Mouse (Mus musculus) spleen, postnatal 0 days (tissue): ENCODE data around the gene Oaz3. TPM values are rescaled to one million over a fixed set of nuclear protein-coding genes. Genes with fewer than 3 reads are reported as not detected.

Experiments
- polyA plus RNA-seq: library from polyadenylated mRNA; unstranded; fragments of >200 nt; fragmentation: Nextera tagmentation; extraction: Ambion mirVana; gene quantifications from 2 replicates; pipeline ENCODE4 v1.2.1, GENCODE M21; 2015

Gene Oaz3
- polyA plus RNA-seq: 0.31 and 0.35 TPM in 2 replicates

GRCm38 (mm10) chr3:94443597-94443964 lies at the start of gene Oaz3:
TSS of gene Oaz3 (minus strand) at chr3:94443915.

GRCm38 (mm10) chr3:94480291-94480884 lies 36.7 kb upstream of the Oaz3 start, which contains the start of gene Riiad1:
TSS of gene Riiad1 (minus strand) at chr3:94480341.

DNA sequence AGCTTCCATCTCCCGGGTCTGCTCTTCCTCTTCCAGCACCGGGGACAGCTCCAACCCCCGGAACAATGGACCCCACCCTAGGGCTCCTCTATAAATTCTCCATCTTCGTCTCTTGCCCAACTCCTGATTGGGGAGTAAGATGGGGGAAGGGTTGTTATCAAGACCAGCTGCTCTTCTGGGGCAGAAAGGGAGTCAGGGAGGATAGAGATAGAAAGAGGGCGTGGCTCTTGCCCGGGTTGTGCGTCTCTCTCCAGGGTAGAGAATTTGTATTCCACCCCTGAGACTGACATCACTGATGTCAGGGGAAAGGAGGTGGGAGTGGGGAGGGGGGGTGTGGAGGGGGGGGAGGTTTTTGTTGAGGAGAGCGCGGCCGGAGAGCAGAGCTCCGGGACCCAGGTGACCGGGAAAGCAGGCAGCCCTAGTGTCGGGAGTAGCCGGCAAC lies 34.3 kb upstream of the Oaz3 start, which contains the start of gene Celf3:
TSS of gene Celf3 (plus strand) at position 315 of the 442 bp plus-strand sequence.

DNA sequence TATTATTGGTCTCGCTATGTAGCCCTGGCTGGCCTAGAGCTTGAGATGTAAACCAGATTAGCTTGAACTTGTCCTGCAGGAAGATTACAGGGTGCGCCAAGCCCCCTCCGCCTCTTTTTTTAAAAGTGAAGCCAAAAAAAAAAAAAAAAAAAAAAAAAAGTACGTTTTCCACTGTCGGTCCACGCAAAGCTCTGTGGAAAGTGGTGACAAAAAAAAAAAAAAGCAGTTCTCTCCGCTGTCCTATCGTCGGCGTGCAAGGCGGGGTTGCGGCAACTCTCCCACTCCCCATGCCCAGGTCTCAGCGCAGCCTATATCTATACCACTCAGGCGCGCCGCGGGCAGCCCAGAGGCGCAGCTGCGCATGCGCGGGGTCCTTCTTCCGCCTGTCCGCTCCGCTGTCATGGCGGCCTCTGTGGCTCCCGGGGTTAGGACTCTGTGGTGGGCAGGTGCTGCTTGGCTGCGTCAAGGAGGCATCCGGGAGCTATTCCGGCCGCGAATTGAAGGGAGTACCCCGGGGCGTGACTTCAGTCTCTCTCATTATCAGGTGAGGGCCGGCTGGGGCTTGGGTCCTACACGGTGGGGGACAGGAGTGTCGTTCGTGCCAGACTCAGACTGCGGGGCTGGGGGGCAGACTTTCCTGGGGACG lies 641 bp downstream of the Oaz3 start, which contains the start of gene Mrpl9:
TSS of gene Mrpl9 (plus strand) at position 368 of the 646 bp plus-strand sequence.

GRCm38 (mm10) chr3:94413031-94413679 lies 30.6 kb downstream of the Oaz3 start, which contains the start of gene Tdrkh:
TSS of gene Tdrkh (plus strand) at chr3:94413273.

DNA sequence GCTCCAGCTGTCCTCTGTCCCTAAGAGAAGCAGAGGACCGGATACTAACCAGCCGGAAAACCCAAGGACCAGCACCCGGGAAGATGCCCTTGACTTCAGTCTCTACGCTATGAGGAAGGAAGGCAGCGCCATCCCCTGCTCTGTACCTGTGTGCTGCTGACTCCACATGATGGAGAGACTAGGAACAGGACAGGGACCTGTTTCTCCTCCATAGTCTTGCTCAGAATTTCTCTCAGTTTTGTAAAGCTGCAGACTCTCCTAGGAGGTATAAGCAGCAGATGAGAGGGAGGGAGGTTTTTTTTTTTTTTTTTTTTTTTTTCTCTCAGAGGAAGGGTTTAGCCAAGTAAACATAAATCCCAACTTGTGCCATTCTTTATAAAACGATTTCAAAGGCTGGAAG lies 45.5 kb downstream of the Oaz3 start, which contains the start of gene Lingo4:
TSS of gene Lingo4 (plus strand) at position 301 of the 400 bp plus-strand sequence.

Other genes starting within 250 kb of the Oaz3 start
- not detected in 2 replicates for gene Gm5286, start 247.2 kb downstream of the Oaz3 start, polyA plus RNA-seq
- not detected in 2 replicates for gene Gm4778, start 179.9 kb downstream of the Oaz3 start, polyA plus RNA-seq
- gene Them4, start 133.8 kb downstream of the Oaz3 start, polyA plus RNA-seq: 3.1 TPM in 2 replicates
- not detected in 2 replicates for gene Them5, start 101.8 kb downstream of the Oaz3 start, polyA plus RNA-seq
- 0.08 and 0.52 TPM in 2 replicates for gene C2cd4d, start 81.5 kb downstream of the Oaz3 start, polyA plus RNA-seq
- gene Rorc, start 71.1 kb downstream of the Oaz3 start, polyA plus RNA-seq: 0.61 and 0.90 TPM in 2 replicates
- 0.37 and 0.92 TPM in 2 replicates for gene Lingo4, start 45.4 kb downstream of the Oaz3 start, polyA plus RNA-seq
- 3.7 and 4.8 TPM in 2 replicates for gene Tdrkh, start 30.6 kb downstream of the Oaz3 start, polyA plus RNA-seq
- 42.2 and 42.7 TPM in 2 replicates for gene Mrpl9, start 597 bp downstream of the Oaz3 start, polyA plus RNA-seq
- gene Celf3, start 34.4 kb upstream of the Oaz3 start, polyA plus RNA-seq: 0.98 and 1.0 TPM in 2 replicates
- 0.40 and 1.5 TPM in 2 replicates for gene Riiad1, start 36.4 kb upstream of the Oaz3 start, polyA plus RNA-seq
- gene Snx27, start 138.8 kb upstream of the Oaz3 start, polyA plus RNA-seq: 17.0 and 19.4 TPM in 2 replicates
- not detected in 2 replicates for gene Gm10972, start 199.2 kb upstream of the Oaz3 start, polyA plus RNA-seq
- gene Tuft1, start 215.0 kb upstream of the Oaz3 start, polyA plus RNA-seq: 2.7 and 3.2 TPM in 2 replicates
- 1.6 and 1.8 TPM in 2 replicates for gene Selenbp2, start 249.6 kb upstream of the Oaz3 start, polyA plus RNA-seq